Mouse (Mus musculus): Measurements from ENCODE around the gene Mrgpra3. TPM values are rescaled to one million over a fixed set of nuclear protein-coding genes. Genes with fewer than 3 reads are reported as not detected.

The Mrgpra3 gene
- not detected for total RNA-seq (2022)

DNA sequence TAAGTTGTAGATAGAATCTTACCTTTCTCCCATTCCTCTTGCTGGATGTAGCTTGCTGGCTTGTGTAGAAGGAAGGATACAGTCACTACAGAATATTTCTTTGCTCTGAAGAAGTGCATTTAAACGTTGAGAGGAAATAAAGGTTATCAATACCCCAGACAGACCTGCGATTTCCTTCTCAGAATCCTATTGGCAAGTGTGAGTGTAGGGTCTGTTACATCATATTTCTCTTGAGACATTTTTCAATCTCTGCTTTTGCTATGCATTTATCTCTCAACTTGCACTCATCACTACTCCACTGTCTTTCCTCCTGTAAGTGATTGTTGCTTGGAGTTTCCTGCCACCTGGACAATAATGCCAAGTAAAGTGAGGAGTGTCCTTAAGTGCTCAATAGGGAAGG, at the start of gene Mrgpra3:
TSS of gene Mrgpra3 (minus strand) at position 101 of the 400 bp plus-strand sequence.
- DNase-seq (ENCODE audit: low spot score) = no peak

Other genes starting within 250 kb of the Mrgpra3 start
- gene Mrgpra1, start 247.1 kb downstream of the Mrgpra3 start, total RNA-seq (2022) = not detected
- gene Mrgpra2a, start 149.2 kb downstream of the Mrgpra3 start, total RNA-seq (2022) = not detected
- gene Mrgpra2b, start 72.5 kb downstream of the Mrgpra3 start, total RNA-seq (2022) = not detected